Mouse (Mus musculus): ENCODE results near the gene Dpagt1. TPM values are rescaled to one million over a fixed set of nuclear protein-coding genes. Genes with fewer than 3 reads are reported as not detected.
"Not testable (repeated sequence)": the region's sequence is repeated elsewhere in the genome, so short reads cannot be mapped to it uniquely, and the experiment has no call there.

Gene Dpagt1
- 10 to 100 TPM; 14.8 to 14.9 TPM for total RNA-seq (2021)
- long read RNA-seq, experiment 1, transcript Dpagt1-201 (9 exons, 2,205 nt): major isoform, 17 of 23 reads
- long read RNA-seq, experiment 1, partial matches to known transcripts: 3 of 23 reads
- long read RNA-seq, experiment 1, other reads (novel, unspliced or antisense): 3 of 23 reads
- long read RNA-seq, experiment 2, transcript Dpagt1-201 (9 exons, 2,205 nt): major isoform, 6 of 19 reads
- long read RNA-seq, experiment 2, partial matches to known transcripts: 3 of 19 reads
- long read RNA-seq, experiment 2, other reads (novel, unspliced or antisense): 8 of 19 reads

GRCm38 (mm10) chr9:44325768-44326370 lies at the start of gene Dpagt1:
TSS of gene Dpagt1 (plus strand) at chr9:44326019.
- intact Hi-C loops (cut with DNase I): no loop called here
- peak in 1 of 2 experiments; percentile 83 for DNase-seq (ENCODE audit: low spot score in 2 of 2)

DNA sequence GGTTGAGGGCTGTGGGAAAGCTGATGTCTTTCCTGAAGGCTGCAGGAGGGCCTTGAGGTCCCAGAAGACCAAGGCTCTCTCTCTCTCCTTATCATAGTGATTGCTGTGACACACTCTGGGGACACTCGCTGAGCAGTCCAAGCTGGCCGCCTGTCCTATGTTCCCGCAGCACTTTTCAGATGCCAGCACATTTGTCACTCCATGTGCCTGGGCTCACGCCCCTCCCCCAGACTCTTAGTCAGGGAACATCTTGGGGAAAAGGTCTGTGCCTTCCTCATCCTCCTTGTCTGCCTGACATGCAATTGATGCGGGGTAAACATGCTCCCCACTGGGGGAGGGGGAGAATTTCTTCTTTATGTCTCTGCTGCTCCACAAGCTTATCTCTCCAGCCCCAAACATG lies 42.6 kb upstream of the Dpagt1 start:
- intact Hi-C loops (cut with DNase I): no loop called here
- no peak for DNase-seq (ENCODE audit: low spot score in 2 of 2)

- intact Hi-C loops (cut with DNase I): no loop called here
- no peak for DNase-seq (ENCODE audit: low spot score in 2 of 2)
These were observed 39.5 kb upstream of the Dpagt1 start for GRCm38 (mm10) chr9:44286256-44286850.

- DNase-seq (ENCODE audit: low spot score in 2 of 2): no peak
- intact Hi-C loops (cut with DNase I): no loop called here
These were observed 38.8 kb upstream of the Dpagt1 start for GRCm38 (mm10) chr9:44287003-44287400.

DNA sequence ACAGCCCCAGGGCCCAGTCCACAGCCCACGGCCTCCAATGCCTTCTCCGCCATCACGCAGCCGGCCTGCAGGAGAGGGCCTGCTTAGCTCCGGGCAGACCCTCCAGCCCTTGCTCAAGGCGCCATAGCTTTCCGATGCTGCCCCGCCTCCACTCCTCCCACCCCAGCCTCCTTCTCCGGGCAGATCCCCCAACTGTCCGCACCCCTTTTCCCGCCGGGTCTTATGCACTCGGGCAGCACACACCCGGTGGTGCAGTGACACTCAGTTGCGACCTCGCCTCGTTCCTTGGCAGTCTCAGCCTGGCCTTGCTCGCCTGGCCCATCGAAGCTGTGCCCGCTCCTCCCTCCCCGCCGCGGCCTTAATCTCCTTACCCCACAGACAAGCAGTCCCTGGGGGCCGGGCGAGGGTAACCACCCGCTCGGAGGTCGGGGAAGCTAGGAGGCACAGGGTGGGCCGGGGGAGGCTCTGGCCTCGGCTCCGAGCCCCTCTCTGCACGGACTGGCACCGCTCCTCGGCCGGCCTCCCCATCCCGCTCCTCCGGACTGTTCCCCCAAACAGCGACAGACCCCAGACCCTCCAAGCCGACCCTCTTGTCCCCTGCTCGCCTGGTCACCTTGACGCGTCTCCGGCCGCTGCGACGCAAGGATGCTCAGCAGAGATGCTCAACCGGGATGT lies 38.3 kb upstream of the Dpagt1 start:
- intact Hi-C loops (cut with DNase I): no loop called here
- DNase-seq (ENCODE audit: low spot score in 2 of 2): peak in 1 of 2 experiments; percentile 22

- intact Hi-C loops (cut with DNase I): no loop called here
These were observed 37.5 kb upstream of the Dpagt1 start, which contains the start of gene Abcg4 for GRCm38 (mm10) chr9:44288076-44288958. TSS of gene Abcg4 (minus strand) at chr9:44288615.

DNA sequence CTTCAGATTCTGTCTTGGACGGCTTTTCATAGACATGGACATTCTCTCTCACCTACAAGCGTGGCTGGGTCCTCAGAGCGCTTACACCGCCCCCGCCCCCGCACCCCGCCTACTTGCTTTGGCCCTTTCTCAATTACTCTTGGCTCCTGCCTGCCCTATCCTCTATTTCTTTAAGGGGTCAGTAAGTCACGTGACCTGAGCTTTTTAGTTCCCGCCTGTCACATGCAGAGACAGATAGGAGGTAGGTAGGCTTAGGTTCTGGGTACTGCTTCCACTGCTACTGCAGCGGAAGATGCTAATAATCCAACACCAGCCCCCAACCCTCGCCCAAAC lies 36.9 kb upstream of the Dpagt1 start:
- no peak for DNase-seq (ENCODE audit: low spot score in 2 of 2)
- intact Hi-C loops (cut with DNase I): no loop called here

More at GRCm38 (mm10) chr9:44288076-44288958, 37.5 kb upstream of the Dpagt1 start, which contains the start of gene Abcg4:
- DNase-seq (ENCODE audit: low spot score in 2 of 2): peak in 1 of 2 experiments; percentile 47

DNA sequence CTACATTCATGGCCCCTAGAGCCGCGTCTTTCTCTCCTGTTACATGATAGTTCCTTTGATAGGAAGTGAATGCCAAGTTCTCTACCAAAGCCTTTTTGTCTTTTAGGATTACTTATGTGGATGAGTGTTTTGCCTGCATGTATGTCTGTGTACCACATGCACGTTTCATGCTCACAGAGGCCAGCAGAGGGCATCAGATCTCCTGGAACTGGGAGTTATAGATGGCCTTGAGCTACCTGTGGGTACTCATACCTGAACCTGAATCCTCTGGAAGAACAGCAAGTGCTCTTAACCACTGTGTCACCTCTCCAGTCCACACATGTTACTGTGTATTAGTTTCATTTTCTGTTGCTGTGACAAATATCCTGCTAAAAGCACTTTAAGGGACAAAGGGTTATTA lies 33.3 kb upstream of the Dpagt1 start:
- intact Hi-C loops (cut with DNase I): no loop called here

GRCm38 (mm10) chr9:44300001-44300400 lies 25.8 kb upstream of the Dpagt1 start:
- intact Hi-C loops (cut with DNase I): not testable (repeated sequence)

More for the DNA sequence above, 33.3 kb upstream of the Dpagt1 start:
- DNase-seq (ENCODE audit: low spot score in 2 of 2): peak in 1 of 2 experiments; percentile 43

DNA sequence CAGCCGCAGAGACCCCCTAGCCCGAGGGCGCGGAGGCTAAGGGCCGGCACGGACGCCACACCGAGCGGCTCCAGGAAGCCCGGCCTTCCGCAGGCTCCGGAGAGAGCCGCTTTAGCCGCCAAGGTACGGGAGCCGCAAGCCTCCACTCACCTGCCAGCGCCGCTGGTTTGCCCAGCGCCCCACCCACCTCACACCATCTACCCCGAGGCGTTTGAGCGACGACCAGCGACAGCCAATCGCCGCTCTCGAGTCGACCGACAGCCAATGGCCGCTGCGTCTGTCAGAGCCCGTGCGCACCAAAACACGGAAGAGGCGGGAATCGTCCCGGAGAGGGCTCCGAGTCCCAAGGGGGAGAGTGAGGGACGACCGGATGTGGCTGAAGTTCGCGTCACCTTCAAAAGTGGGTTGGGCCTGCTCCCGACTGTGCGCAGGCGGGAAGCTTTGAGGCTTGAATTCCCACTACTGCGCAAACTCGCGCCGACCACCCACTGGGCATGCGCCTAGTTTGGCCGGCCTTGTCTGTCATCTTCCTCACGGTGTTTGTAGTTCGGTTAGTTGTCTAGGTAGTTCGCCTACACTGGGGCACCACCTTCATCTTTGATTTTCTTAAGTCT lies 20.2 kb upstream of the Dpagt1 start, which contains the start of gene Hinfp:
TSS of gene Hinfp (minus strand) at position 206 of the 614 bp plus-strand sequence.
- DNase-seq (ENCODE audit: low spot score in 2 of 2): peak; percentile 99
- intact Hi-C loops (cut with DNase I): no loop called here

More at GRCm38 (mm10) chr9:44300001-44300400, 25.8 kb upstream of the Dpagt1 start:
- DNase-seq (ENCODE audit: low spot score in 2 of 2): not testable (repeated sequence)

- intact Hi-C loops (cut with DNase I): no loop called here
- no peak for DNase-seq (ENCODE audit: low spot score in 2 of 2)
These were observed 19.3 kb upstream of the Dpagt1 start for GRCm38 (mm10) chr9:44306532-44306931.

GRCm38 (mm10) chr9:44307248-44307647 lies 18.6 kb upstream of the Dpagt1 start:
- DNase-seq (ENCODE audit: low spot score in 2 of 2): no peak
- intact Hi-C loops (cut with DNase I): no loop called here

DNA sequence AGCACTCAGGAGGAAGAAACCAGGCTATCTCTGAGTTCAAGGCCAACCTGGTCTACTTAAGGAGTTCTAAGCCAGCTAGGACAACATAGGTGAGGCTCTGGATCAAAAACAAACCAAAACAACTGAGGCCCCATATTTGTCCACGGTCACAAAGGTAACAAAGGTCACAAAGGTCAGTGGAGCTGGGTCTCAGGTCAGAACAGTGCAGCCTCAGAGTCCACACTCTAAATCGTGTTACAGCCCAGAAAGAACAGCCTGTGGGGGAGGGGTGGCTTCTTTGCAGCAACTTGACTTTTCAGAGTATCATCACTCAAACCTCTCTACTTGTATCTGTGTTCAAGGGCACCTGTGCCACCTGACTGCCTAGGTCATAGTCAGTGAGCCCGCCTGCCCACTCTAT lies 16.1 kb upstream of the Dpagt1 start:
- DNase-seq (ENCODE audit: low spot score in 2 of 2): no peak
- intact Hi-C loops (cut with DNase I): no loop called here

DNA sequence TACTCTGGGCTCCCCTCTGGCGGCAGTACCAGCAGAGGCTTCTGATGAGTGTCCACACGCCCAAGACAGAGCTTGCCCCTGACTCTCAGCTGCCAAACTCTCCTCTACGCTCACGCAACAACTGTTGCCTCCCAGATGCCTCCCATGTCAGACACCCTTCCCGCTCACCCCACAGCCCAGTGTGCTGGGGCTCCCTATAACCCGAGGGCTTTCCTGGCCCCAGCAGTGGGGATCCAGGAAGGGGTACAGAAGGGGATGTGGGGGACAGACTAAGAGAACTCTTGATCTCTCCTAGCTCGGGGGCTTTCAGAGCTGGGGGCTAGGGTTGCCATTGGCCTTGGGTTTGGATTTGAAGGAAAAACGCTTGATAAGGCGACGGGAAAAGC lies 15.1 kb upstream of the Dpagt1 start:
- intact Hi-C loops (cut with DNase I): no loop called here
- DNase-seq (ENCODE audit: low spot score in 2 of 2): no peak

DNA sequence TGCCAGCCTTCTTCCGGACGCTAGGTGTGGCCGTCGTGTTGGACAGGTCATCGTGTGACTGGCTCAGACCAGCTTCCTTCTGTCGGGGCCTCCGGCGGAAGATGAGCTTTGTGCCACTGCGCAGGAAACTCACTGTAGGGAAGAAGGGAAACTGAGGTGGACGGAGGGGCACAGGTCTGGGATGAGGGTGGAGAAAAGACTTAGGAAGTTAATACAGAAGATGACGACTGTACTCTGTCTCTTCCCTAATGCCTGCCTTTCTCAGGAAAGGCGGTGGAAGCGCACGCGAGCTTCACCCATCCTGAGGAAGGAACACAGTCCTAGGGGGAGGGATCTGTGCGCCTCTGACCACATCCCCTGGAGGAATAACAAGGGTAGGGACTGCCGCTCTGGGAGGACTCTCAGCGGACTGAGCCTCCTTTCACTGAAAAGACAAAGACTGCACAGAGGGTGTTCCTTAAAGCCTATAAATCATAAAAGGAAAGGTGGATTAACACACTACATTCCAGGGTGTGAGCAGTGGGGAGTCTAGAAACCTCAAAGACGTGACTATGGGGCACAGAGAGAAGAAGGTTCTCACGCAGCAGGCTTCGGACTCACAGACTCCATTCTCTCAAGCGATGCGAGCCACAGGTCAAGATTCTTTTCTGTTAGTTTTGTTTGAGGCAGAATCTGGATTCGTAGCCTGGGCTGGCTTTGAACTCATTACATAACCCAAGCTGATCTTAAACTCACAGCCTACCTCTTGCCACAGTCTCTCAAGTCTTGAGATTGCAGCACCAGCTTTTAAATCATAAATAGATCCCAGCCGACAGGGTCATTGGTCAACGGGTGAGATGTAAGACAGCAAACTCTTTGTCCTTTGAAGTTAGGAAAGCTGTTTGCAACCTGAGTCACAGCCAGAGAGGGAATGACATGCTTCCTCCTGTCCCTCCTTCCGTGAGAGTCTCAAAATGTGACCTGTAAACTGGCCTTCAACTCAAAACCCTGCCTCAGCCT lies 14.4 kb upstream of the Dpagt1 start:
- intact Hi-C loops (cut with DNase I): no loop called here
- no peak for DNase-seq (ENCODE audit: low spot score in 2 of 2)

DNA sequence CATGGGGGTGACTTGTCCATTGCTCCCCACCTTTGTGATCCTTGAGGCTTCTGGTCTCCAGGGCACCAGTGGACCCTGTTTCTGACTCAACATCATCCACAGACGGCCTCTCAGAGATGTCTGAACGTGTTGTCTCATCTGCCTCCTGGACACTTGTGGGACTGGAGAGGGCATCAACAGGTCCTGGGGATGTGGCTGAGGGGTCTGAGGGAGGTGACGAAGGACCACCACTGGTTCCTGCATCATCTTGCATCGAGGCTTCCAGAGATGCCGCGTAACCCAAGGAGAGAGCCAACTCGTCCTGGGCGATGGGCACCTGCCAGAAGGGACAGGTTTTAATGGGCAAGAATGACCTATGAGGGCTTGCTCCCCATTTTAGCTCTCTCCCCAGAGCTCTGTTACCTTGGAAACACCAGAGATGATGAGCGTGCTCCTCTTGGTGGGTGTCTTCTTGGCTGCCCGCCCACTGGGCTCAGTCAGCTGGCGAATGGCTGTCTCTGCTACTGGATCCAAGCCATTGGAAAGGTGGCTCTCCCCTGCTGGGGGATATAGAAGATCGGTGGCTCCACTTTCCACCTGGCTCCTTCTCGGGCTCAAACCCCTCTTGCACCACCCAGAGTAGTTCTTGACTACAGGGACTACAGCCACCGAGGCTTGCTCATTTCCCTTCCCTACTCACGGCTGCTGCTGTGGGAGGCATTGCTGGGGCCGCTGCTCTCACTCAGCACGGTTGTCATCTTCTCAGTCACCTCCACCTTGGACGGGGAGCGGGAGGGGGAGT lies 12.2 kb upstream of the Dpagt1 start:
- DNase-seq (ENCODE audit: low spot score in 2 of 2): peak; percentile 87 to 88
- intact Hi-C loops (cut with DNase I): no loop called here

- no peak for DNase-seq (ENCODE audit: low spot score in 2 of 2)
- intact Hi-C loops (cut with DNase I): no loop called here
These were observed 11.6 kb upstream of the Dpagt1 start for GRCm38 (mm10) chr9:44314257-44314547.

Measured in left cerebral cortex, postnatal 14 days (tissue).